Mouse (Mus musculus): ENCODE results near the gene Shc2. TPM values are rescaled to one million over a fixed set of nuclear protein-coding genes. Genes with fewer than 3 reads are reported as not detected.
A peak's percentile ranks its signal among the peaks of the same experiment; 100 is the strongest.

Gene Shc2
- 2.4 and 2.7 TPM in 2 replicates for polyA plus RNA-seq (2012; rRNA removed)

- 1% methylated on average over 116 of the region's 116 CpGs for WGBS
- DNase-seq: no peak
- H3K4me1 ChIP-seq (ENCODE audit: control insufficient read depth, insufficient read depth, low read length): no peaks in the 10 kb centered on the region
- H3K4me3 ChIP-seq (replicated peaks; ENCODE audit: extremely low read depth, low read depth, low read length): no peak within 1 kb of the TSS
- TF ChIP-seq CTCF (IDR thresholded peaks at IDR 0.05; ENCODE audit: insufficient read depth, low read length): no peak
- TF ChIP-seq POLR2A (IDR thresholded peaks at IDR 0.05; ENCODE audit: borderline replicate concordance, extremely low read depth, low read depth, low read length): no peak
Measured at GRCm38 (mm10) chr10:79637128-79638110, at the start of gene Shc2. Shc2 (minus strand) TSS chr10:79637918.

DNA sequence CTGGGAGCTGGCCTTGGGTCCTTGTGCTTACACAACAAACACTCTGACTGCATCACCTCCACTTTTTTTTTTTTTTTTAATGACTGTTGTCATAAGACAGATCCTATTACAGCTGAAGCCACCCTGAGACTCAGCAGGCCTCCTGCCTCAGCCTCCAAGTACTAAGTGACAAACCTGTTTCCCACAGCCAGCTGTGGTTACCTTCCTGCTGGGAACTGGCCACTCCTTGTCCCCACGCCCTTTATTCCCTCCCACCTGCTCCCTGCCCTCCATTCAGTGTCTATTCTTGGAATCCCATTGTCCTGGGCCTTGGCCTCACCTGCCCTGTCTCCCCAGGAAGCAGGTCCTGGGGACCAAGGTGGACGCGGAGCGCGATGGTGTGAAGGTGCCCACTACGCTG, 49.8 kb upstream of the Shc2 start:
- TF ChIP-seq POLR2A (IDR thresholded peaks at IDR 0.05; ENCODE audit: borderline replicate concordance, extremely low read depth, low read depth, low read length): no peak
- no peak for TF ChIP-seq CTCF (IDR thresholded peaks at IDR 0.05; ENCODE audit: insufficient read depth, low read length)
- H3K4me1 ChIP-seq (ENCODE audit: control insufficient read depth, insufficient read depth, low read length): peaks cover 14% of the 10 kb centered on the region
- WGBS: 95% methylated on average over 6 of the region's 6 CpGs
- no peak overlapping the region for H3K4me3 ChIP-seq (replicated peaks; ENCODE audit: extremely low read depth, low read depth, low read length)
- no peak for DNase-seq

DNA sequence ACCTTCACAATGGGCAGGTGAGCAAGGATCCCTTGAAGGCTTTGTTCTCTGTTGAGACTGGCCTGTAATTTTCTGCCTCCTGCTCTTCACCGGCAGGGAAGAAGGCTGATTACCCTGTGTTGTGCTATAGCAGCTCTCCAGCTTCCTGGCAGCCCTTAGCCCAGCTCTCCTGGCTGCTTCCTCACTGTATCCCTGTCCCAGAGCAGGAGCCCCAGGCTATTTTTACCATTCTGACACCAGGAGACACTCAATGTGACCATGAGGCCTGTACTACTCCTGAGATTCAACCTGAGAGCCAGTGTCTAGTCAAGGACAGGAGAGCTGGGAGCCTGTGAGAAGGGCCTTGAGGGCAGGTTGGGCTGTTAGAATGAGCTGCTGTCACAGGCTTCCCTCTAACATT, 49.0 kb upstream of the Shc2 start:
- WGBS: 87% methylated on average over 1 of the region's 1 CpGs
- DNase-seq: no peak
- TF ChIP-seq POLR2A (IDR thresholded peaks at IDR 0.05; ENCODE audit: borderline replicate concordance, extremely low read depth, low read depth, low read length) (no peak), CTCF (IDR thresholded peaks at IDR 0.05; ENCODE audit: insufficient read depth, low read length) (no peak)
- Histone ChIP-seq H3K4me1 (ENCODE audit: control insufficient read depth, insufficient read depth, low read length) (peaks cover 14% of the 10 kb centered on the region), H3K4me3 (replicated peaks; ENCODE audit: extremely low read depth, low read depth, low read length) (no peak overlapping the region)

GRCm38 (mm10) chr10:79686219-79686618, 48.5 kb upstream of the Shc2 start:
- WGBS: 87% methylated on average over 2 of the region's 2 CpGs
- TF ChIP-seq POLR2A (IDR thresholded peaks at IDR 0.05; ENCODE audit: borderline replicate concordance, extremely low read depth, low read depth, low read length): no peak
- no peak for TF ChIP-seq CTCF (IDR thresholded peaks at IDR 0.05; ENCODE audit: insufficient read depth, low read length)
- H3K4me1 ChIP-seq (ENCODE audit: control insufficient read depth, insufficient read depth, low read length): peaks cover 14% of the 10 kb centered on the region
- no peak overlapping the region for H3K4me3 ChIP-seq (replicated peaks; ENCODE audit: extremely low read depth, low read depth, low read length)
- DNase-seq: no peak

GRCm38 (mm10) chr10:79684770-79685600, 47.3 kb upstream of the Shc2 start:
- no peak for TF ChIP-seq CTCF (IDR thresholded peaks at IDR 0.05; ENCODE audit: insufficient read depth, low read length)
- no peak for DNase-seq
- WGBS: 93% methylated on average over 25 of the region's 25 CpGs

GRCm38 (mm10) chr10:79683726-79684640, 46.3 kb upstream of the Shc2 start:
- 37% methylated on average over 6 of the region's 6 CpGs for WGBS
- no peak overlapping the region for H3K4me3 ChIP-seq (replicated peaks; ENCODE audit: extremely low read depth, low read depth, low read length)
- DNase-seq: no peak
- H3K4me1 ChIP-seq (ENCODE audit: control insufficient read depth, insufficient read depth, low read length): peaks cover 14% of the 10 kb centered on the region
- no peak for TF ChIP-seq CTCF (IDR thresholded peaks at IDR 0.05; ENCODE audit: insufficient read depth, low read length)
- TF ChIP-seq POLR2A (IDR thresholded peaks at IDR 0.05; ENCODE audit: borderline replicate concordance, extremely low read depth, low read depth, low read length): no peak

More at GRCm38 (mm10) chr10:79684770-79685600, 47.3 kb upstream of the Shc2 start:
- Histone ChIP-seq H3K4me3 (replicated peaks; ENCODE audit: extremely low read depth, low read depth, low read length) (no peak overlapping the region), H3K4me1 (ENCODE audit: control insufficient read depth, insufficient read depth, low read length) (peaks cover 14% of the 10 kb centered on the region)

DNA sequence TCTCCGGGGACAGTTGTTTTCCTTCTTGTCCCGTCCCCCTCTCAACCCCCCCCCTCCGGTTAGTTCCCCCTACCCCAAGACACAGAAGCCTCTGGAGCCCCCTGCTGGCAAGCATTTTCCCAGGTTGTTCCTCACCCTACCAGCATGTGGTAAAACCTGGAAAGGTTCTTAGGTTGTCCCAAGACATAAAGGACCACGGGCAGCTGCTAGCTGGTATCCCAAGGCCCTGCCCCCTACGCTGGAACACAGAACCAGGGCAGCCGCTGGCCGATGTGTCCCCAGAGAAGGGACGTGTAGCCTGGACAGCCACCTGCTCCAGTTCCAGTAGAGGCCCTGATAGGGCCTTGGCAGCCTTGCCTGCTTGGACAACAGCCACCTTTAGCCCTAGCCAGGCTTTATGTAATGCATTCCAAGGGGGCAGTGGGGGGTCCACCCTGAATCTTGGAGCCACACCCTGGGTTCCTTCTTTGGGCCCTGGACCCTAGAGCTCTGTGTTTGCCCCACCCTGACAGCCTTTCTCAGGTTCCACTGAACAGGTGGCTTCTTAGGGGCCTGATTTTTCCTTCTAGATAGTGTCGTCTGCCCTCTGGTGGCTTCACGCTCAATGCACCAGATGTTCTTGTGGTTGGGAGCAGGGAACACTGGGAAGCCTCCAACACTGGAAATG, 45.3 kb upstream of the Shc2 start:
- H3K4me3 ChIP-seq (replicated peaks; ENCODE audit: extremely low read depth, low read depth, low read length): peak overlapping the region; percentile 91
- peak; percentile 48 for DNase-seq
- TF ChIP-seq POLR2A (IDR thresholded peaks at IDR 0.05; ENCODE audit: borderline replicate concordance, extremely low read depth, low read depth, low read length) (no peak), CTCF (IDR thresholded peaks at IDR 0.05; ENCODE audit: insufficient read depth, low read length) (peak; percentile 22; the same call in 1 of the 2 replicates)
- 2% methylated on average over 10 of the region's 10 CpGs for WGBS
- peaks cover 14% of the 10 kb centered on the region for H3K4me1 ChIP-seq (ENCODE audit: control insufficient read depth, insufficient read depth, low read length)

DNA sequence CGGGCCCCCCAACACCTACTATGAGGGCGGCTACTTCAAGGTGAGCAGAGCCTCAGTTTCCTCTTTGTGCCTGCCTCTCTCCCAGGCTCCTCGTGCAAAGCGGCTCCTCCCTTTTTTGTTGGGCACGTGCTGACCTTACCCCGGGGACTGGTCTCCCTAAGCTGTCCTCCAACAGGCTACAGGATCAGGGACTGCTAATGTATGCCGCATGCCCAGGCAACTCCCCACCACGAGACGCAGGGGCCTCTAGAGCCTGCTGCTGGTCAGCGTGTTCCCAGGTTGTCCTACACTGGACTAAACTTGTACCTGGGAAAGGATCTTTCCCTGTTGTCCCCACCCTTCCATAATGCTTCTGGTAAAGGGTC, 44.8 kb upstream of the Shc2 start:
- WGBS: under 1% methylated on average over 10 of the region's 10 CpGs

More for the DNA sequence above, 44.8 kb upstream of the Shc2 start:
- peak; percentile 29 for DNase-seq
- no peak for TF ChIP-seq CTCF (IDR thresholded peaks at IDR 0.05; ENCODE audit: insufficient read depth, low read length)
- TF ChIP-seq POLR2A (IDR thresholded peaks at IDR 0.05; ENCODE audit: borderline replicate concordance, extremely low read depth, low read depth, low read length): no peak
- Histone ChIP-seq H3K4me1 (ENCODE audit: control insufficient read depth, insufficient read depth, low read length) (peaks cover 14% of the 10 kb centered on the region), H3K4me3 (replicated peaks; ENCODE audit: extremely low read depth, low read depth, low read length) (peak overlapping the region; percentile 91)
